Mouse (Mus musculus): ENCODE measurements around the gene Mtmr12.

Mtmr12 gene

DNA sequence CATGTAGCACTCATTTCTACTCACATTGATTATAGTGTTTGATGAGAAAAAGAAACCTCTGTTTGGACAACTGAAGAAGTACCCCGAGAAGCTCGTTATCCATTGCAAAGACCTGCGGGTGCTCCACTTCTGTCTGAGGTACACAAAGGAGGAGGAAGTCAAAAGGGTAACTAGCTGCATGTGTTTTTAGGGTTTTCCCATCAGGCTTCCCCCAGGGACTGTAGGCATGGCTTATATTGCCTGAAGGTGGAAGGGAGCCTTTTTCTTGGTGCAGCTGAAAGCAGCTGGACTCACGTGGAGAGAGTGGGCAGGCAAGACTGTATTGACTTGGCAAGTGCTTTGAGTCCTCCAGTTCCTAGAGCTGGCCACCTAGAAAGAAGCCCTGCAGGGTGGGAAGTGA lies 31.2 kb downstream of the Mtmr12 start:
- DNase-seq (ENCODE audit: low spot score): no peak

DNA sequence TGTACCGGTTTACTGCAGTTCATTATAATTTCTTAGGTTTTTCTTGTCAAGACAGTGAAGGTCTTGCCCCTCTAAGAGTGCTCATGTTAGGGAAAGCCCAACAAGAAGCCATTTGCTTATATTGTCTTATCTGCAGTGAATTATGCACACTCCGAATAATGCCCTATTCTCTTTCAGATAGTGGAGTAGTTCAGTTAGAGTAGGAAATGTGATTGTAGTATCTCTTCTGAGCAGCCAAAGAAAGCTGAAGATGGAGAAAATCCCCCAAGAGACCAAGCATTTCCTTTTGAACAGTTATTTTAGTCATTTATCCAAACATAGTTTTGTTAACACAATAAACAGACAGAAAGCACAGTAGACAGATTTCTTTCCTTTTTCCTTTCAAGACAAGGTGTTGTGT lies 32.1 kb downstream of the Mtmr12 start:
- no peak for DNase-seq (ENCODE audit: low spot score)

DNA sequence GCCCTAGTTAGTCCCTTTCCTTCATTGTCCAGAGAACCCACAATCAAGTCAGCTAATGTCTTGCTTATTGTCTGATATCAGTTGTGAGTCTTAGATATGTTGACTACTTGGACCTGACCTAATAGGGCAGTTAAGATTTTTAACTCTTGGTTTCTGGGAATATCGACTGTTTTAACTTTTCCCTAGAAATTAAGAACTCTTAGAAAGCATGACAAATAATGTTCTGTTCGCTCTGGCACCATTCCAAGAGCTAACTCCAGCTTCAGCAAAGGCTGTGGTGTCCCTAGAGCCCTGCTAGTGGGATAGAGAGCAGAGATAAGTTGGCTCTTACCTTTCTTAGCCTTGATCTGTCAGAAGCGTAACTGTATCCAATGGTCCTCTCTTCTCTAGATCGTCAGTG lies 32.7 kb downstream of the Mtmr12 start:
- no peak for DNase-seq (ENCODE audit: low spot score)

DNA sequence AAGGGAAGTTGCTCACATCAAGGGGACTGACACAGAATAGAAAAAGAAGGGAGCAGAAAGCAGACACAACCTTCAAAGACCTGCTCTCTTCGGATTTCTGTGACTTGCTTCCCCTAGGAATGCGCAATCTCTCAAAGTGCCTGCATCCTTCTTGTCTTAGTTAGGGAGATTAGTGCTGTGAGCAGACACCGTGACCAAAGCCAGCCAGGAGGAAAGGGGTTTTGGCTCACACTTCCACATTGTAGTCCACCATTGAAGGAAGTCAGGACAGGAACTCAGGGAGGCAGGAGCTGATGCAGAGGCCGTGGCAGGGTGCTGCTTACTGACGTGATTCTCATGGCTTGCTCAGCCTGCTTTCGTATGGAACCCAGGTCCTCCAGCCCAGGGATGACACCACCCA lies 33.5 kb downstream of the Mtmr12 start:
- no peak for DNase-seq (ENCODE audit: low spot score)

DNA sequence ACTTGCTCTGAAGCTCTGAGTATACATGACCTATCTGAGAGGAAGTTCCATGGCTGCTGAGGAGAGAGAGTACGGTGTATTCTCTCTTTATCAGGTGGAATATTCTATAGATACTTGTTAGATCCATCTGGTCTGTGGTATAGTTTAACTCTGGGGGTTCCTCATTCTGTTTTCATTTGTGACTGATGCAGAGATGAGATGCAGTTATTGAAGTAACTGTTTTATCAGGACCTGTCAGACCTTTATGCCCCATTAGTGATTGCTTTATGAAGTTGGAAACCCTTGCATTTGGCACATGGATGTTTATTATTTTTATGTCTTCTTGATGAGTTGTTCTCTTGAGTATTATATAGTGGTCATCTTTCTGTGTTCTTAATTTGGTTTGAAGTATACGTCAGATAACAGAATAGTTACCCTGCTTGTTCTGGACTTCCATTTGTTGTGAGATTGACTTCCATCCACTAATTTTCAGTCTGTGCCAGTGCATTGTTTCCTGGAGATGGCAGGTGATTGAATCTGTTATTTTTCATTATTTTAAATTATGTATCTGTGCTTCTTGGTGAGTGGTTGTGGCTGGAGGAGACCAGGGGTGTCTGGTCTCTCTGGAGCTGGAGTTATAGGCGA lies 36.0 kb downstream of the Mtmr12 start:
- no peak for DNase-seq (ENCODE audit: low spot score)

DNA sequence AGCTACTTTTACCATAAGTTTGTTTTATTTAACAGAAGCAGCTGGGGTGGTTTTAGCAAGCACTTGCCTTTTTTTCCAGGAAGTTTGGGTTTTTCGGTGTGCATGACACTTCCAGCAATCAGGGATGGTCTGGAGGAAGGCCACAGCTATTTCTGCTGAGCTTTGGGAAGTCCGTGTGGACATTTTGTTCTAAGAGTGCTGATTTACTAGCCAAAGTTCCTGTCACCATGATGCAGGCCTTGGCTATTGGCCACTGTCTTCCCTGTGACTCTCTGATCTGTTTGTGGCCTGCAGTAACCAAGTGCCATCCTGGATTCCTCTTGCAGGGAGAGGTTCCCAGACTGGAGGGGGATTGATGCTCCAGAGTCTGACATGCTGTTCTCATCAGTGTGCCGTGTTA lies 39.0 kb downstream of the Mtmr12 start:
- DNase-seq (ENCODE audit: low spot score): no peak

DNA sequence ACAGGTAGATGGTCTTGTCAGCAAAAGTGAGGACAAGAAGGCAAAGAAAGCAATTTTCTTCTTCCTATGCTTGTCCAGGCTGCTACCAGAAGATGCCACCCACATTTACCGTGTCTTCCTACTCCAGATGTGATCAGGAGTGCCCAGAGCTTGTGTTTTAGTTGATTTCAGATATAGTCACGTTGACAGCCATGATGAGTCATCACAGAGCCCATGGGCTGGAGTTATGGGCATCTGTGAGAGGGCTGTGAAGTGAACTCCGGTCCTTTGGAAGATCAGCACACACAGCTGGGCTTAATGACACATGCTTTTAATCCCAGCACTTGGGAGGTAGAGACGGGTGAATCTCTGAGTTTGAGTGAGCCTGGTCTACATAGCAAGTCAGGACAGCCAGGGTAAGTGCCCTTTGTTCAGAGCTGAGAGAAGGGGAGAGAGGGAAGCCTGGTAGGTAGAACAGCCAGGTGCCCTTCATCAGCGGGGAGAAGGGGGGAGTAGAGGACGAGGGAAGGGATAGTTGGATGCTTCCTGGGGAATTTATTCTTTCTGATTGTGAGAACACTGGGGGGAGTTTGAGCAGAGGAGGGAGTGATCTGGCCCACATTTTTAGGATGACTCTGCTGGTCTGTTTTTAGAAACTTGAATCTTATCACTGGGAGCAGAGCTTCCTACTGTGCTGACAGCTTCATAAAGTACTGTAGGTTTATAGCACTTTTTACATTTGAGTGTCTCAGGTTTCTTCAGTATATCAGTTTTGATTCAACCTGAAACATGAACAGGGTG lies 40.9 kb downstream of the Mtmr12 start:
- no peak for DNase-seq (ENCODE audit: low spot score)

DNA sequence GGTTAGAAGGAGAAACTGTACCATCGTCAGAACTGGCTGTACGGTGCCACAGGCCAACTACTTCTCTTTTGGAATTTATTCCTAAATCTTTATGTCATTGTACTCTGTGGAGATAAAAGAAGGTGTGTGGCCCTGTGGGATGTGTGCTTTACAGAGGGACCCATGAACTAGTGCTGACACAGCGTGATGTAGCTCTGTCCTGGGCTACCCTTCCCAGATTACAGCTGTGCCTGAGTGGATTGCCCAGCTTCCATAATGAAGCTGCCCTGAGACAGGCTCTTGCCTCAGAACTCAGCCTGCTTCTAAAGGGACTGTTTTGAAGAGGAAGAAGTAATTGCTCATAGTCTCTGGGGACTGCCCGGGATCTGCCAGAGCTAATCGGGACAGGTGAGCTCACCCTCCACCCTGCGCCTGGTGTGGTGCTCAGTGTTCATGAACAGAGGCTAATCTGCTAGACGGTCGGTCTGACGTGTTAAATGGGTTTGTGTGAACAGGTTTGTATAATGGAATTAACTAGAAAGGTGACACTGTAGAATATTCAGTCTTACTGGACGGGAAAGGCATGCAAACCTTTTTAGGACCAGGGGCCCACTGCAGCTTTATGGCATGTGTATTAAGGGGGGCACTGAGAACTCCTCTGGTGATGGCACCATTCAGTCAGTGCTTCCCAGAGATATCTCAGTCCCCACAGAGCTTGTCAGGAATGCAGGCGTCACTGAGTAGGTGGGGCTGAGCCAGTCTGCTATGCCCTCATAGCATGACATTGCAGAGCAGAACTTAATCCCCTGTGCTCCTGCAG lies 41.7 kb downstream of the Mtmr12 start:
- DNase-seq (ENCODE audit: low spot score): no peak

DNA sequence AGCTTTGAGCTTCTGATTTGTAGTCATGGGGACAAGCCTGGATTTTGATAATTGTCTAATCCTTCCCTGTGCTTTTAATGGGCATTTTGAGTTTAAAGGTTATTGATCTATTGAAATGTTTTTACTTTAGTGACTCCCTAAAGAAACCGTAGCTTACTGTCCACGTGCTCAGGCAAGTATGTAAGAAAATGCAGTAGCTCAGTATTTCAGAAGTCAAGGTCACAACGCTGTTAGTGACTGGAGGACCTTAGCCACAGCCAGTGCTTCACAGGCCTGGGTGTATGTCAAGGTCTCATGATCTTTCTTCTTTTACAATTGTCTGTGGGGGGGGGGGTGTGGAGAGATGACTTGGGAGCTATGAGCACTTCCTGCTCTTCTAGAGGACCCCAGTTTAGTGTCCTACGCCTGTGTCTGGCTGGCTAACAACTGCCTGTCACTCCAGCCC lies 42.4 kb downstream of the Mtmr12 start:
- no peak for DNase-seq (ENCODE audit: low spot score)

DNA sequence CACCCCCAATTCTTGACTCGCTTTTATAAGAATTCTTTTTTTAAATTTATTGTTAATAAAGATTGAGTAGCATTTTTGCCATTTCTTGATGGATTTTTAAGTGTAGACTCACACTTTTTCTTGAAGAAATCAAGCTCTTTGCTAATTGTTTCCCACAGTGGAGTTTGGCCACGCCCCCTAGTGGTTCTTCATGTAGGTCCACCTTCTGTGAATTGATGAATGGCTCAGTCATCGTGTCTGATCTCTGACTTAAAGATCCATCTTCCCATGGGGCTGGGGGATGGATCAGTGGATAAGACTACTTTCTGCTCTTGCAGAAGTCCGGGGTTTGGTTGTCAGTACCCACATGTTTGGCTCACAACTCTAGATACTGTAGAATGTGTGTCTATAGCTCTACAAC lies 43.5 kb downstream of the Mtmr12 start:
- no peak for DNase-seq (ENCODE audit: low spot score)

DNA sequence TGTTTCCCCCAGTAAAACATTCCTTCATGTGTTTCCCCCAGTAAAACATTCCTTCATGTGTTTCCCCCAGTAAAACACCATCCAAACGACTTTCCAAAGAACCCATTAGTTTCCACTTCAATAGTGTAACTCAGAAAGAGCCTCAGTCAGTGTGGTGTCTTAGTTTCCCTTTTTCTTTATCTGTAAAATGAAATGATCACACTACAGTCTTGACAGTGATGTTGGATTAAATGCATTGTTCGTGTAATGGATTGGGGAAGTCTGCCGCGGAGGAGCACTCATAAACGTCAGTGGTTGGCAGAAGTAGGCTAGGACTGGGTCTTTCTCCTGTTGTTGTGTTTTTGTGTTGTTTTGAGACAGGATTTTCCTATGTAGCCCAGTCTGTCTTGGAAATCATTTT lies 45.5 kb downstream of the Mtmr12 start:
- DNase-seq (ENCODE audit: low spot score): no peak

DNA sequence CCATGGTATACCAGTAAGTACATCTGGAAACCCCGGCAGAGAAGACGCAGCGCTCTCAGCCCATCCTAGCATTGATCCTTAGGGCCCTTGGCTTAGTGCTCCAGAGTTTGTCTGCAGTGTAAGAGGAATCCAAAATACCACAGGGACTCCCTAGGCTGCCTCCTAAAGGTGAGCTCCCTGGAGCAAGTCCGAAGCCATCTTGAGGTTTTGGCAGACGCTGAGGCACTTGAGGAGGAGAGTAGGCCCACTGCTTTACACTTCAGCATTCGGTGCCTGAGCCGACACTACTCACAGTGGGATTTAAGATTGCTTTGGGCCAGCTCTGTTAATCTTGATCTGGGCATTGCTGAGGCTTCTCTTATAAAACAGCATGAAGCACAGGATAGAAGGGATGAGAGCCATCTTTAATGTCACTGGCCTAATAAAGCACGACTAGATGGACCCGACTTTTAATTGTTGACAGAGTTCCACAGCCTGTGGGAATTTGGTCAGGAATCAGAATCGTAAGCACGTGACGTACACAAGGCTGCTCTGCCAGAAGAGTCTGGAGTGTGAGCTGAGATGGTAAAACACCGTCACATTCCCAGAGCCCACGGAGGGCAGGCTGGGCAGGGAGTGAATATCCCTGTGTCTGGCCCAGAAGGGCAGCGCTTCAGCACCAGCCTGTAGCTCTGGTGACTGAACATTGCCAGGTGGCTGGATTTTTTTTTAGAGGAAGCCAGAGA lies 46.8 kb downstream of the Mtmr12 start:
- DNase-seq (ENCODE audit: low spot score): no peak

DNA sequence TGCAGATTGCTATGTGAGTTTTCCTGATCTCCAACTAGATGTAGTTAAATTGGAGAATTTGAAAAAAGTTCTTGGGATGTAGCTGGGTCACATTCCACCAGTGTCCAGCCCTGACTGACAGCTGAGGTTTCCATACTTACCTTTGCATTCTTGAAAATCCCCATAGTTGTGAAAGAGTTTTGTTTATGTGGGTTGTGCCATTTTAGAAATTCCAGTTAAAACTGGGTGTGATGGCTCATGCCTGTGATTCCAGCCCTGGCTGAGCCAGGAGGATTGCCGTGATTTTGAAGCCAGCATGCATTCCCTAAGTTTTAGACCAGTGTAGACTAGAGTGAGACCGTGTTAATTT lies 47.3 kb downstream of the Mtmr12 start:
- DNase-seq (ENCODE audit: low spot score): no peak

DNA sequence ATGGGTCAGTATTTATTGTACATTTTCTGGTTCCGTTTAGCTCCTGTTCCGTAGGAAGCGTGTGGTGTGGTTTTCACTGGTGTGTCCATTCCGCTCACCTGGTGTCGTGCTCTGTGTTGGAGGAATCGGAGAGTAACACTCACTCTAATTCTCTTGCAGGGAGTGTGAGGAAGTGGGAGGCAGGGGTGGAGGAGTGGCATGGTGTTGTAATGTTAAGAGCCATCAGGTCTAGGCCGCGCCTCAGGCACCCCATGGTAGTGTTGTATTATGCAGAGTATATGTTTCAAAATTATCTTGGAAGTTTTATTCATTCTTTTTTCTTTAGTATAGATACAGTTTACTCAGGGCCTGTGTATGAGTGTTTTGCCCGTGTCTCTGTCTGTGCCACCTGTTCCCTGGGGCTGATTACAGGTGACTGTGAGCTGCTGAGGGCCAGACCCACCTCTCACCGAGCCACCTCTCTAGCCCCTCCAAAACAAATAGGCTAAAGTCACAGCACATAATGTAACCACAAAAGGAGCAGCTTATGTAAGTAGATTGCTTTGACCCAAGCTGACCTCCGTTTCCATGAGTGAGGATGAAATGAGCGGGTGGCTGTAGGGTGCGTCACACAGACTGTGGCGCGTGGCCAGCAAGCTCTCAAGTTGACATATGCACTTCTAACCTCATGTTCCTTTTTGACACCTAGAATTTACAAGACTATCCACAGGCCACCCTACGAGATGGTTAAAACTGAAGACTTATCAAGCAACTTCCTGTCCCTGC lies 53.1 kb downstream of the Mtmr12 start:
- no peak for DNase-seq (ENCODE audit: low spot score)

DNA sequence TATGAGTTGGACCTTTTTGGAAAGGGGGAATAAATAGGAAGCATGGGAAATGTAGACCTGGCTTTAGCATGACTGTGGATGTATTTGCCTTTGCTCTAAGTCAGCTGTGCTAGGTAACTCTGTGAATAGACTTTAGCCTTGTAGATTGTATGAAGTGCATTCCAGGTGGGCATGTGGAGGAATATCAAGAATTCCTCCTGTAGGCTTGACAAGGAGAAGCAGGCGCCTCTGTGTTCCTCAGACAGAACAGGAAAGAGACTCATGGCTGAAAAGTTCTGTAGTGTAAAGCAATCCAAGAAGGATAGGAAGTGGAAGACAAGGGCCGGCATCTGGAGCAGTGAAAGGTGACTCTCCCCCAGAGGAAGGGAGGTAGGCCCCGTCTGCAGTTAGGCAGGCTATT lies 58.2 kb downstream of the Mtmr12 start:
- no peak for DNase-seq (ENCODE audit: low spot score)

DNA sequence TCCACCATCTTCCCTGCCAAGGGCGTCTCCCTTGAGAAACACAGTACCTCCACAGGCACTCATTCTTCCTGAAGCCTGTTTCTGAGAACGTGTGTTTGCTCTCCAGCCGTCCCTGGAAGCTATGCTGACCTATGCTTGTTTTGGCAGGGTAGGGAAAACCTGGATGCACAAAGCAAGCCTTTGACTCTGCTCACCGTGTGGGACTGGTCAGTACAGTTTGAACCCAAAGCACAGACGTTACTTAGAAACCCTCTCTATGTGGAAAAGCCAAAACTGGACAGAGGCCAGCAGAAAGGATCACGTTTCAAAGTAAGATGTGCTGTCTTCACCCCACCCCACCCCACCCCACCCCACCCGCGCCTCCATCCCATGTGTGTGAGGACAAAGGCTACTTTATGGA lies 61.6 kb downstream of the Mtmr12 start:
- DNase-seq (ENCODE audit: low spot score): no peak

DNA sequence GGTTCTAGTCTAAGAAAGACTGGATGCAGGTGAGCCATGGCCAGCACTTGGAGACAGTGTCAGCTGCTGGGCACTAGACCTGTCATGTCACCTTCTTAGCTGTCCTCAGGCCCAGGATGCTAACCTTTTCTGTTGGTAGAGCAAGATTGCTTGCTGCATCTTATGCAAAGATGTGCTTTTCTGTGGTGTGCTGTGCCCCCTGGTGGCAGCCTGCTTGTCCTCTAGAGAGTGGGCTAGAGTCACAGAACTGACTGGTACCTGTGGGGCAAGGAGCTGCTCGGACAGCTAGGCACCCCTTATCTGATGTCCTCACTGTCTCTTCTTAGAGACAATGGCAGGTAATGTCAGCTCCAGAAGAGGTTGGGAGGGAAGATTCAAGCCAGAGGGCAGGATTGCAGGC lies 63.2 kb downstream of the Mtmr12 start:
- no peak for DNase-seq (ENCODE audit: low spot score)

DNA sequence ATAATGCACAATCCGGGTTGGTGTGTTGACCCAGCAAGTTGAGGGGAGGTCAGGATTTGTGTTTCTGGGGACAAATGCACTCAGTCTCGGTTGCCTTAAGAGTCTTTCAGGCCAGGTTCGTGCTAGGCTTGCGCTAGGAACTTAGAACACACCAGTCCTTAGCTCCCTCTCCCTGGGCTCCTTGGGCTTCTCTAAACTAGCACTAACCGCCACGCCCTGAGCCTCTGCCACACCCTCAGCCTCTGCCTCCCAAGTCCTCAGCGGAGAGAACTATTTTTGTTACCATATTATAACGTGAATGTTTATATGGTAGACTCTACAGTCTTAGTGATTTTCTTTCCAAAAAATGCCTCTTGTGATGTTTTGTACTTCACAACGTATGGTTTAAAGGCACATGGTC lies 66.5 kb downstream of the Mtmr12 start:
- DNase-seq (ENCODE audit: low spot score): no peak

DNA sequence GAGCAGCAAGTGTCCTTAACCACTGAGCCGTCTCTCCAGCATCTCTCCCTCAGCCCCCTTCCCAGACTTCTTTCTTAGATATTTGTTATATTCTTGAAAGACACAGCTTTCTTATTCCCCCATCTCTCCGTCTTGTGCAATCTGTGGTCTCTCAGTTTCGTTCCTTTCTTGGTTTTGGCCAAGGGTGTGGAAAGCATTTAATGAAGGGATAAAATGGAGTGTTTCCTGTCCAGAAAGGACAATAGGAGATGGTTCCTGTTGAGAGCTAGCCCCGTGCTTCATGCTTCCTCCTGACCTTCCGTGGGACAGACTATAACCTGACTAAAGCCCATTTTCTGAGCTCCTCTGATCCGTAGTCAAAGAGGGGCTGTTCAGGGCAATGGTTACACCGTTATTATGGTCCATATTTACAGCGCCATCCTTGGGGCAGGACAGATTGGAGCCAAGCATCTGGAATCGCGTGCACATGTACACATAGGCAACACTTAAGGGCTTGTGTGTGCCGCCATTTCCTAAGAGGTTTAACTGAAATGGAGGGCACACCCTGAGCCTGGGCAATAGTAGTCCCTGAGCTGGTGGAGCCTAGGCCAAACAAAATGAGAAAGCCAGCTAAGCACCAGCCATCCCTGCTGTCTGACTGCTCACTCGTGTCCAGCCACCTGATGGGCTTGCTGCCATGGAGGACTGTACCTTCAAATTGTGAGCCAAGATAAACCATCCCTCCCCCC lies 68.7 kb downstream of the Mtmr12 start:
- no peak for DNase-seq (ENCODE audit: low spot score)

DNA sequence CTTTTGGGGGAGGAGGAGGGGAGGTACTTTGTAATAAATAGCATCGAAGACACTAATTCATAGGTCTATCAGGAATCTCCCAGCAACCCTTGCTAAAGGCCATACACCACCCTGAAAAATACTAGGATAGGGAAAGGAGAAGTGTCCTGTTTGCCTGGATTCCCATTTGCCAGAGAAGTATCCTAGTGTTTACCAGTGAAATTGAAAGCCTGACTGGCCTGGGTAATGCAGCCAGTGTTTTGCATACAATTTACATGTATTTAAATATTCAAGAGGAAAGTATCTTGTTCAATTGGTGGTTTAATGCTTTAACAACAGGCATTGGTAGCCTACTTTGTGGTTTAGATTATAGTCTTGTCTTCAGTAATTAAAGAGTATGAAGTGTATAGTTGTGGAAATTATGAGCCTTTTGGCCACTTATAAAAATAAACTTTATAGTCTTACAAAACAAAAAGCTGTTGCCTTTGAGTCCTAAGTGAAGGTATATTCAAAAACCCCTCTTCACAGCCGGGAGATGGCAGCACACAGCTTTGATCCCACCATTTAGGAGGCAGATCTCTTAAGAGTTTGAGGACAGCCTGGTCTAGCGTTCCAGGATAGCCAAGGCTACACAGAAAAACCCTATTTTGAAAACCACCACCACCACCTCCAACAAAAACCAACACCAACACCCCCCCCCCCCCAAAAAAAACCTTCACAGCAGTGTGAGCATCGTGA lies 69.4 kb downstream of the Mtmr12 start:
- DNase-seq (ENCODE audit: low spot score): no peak

Measured in urinary bladder, postnatal 10 days (tissue).